Mouse (Mus musculus) left cerebral cortex, adult 6 months (tissue): ENCODE measurements around the gene S100b. TPM values are rescaled to one million over a fixed set of nuclear protein-coding genes. Genes with fewer than 3 reads are reported as not detected.

Source experiments
- long read RNA-seq, 2 experiments: library from polyadenylated mRNA; unstranded; transcript quantifications; one replicate each; pipeline ENCODE4 v2.0.0; 2019 to 2020
- polyA plus RNA-seq: library from polyadenylated mRNA; unstranded; fragments of <200 nt; fragmentation: Nextera tagmentation; gene quantifications from 2 replicates; pipeline ENCODE4 v1.2.3, GENCODE M21; 2021

Gene S100b
- 138 and 155 TPM in 2 replicates for polyA plus RNA-seq
- long read RNA-seq, experiment 1, transcript S100b-201 (3 exons, 1,484 nt), result major isoform, 248 of 264 reads
- long read RNA-seq, experiment 1, partial matches to known transcripts, result 14 of 264 reads
- long read RNA-seq, experiment 1, other reads (novel, unspliced or antisense), result 2 of 264 reads
- long read RNA-seq, experiment 2, transcript S100b-201 (3 exons, 1,484 nt), result major isoform, 287 of 325 reads
- long read RNA-seq, experiment 2, partial matches to known transcripts, result 37 of 325 reads
- long read RNA-seq, experiment 2, other reads (novel, unspliced or antisense), result 1 of 325 reads

DNA sequence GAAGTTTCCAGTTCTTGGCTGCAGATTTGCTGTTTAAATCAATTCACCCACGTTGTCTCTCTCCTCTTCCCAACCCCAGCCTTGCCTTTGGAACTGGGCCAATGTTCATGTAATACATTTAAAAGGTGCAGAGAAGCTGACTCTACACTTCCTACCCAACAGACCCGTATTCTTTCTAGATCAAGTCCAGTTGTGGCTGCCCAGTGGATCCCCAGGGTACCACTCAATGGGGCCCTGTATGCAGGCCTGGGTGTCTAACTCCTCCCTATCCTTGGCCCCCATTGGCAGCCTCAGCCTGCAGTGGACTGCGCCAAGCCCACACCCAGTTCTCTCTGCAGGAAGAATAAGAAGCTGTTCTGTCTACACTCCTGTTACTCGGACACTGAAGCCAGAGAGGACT is at the start of gene S100b:
S100b (plus strand) TSS at position 318 of the 400 bp plus-strand sequence.

DNA sequence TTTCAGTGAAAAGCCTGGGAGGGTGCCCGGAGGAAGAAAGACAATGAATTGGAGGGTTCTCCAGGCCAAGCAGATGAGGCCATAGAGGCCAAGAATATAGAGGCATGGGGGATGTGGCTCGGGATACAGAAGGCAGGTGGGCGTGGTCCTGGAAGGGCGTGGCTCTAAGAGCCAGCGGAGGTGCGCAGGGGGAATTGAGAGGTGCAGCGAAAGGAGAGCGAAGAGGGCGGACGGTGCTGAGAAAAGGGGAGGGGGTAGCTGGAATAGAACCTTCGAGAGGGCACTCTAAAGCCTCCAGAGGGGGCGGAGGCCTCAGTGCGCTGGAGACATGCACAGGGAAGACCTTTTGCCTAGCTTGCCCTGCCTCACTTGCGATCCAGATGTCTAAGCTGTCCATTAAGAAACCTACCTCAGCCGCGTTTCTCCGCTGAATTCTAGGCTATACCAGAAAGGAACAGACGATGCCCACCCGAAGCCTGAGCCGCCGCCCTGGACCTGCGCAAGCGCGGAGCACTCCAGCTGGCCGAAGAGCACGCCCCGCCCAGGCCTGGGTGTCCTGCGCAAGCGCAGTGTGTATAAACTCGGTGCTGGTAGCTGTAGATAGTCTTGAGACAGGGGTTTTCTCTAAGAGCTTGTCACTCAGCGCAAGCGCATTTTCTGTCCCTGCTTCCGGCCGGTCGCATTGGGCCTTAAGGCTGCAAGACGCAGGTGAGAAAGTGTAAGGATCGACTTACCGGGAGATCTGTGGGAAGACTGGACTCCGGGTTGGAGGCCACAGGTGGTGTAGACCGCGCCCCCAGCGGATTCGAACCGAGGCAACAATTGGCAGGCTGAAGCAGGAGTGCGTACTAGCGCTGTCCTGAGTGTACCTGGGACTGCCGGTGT is 16.1 kb upstream of the S100b start, which contains the start of gene Prmt2:
Prmt2 (minus strand) TSS at position 525 of the 885 bp plus-strand sequence.

Other genes starting within 250 kb of the S100b start
- 3.8 and 5.1 TPM in 2 replicates for gene Zfp280b, start 221.2 kb upstream of the S100b start, polyA plus RNA-seq
- gene Slc5a4b, start 142.9 kb upstream of the S100b start, polyA plus RNA-seq, result not detected in 2 replicates
- not detected in 2 replicates for gene Slc5a4a, start 106.4 kb upstream of the S100b start, polyA plus RNA-seq
- gene Prmt2, start 16.0 kb upstream of the S100b start, polyA plus RNA-seq, result 61.9 and 87.9 TPM in 2 replicates
- 17.1 and 35.3 TPM in 2 replicates for gene Dip2a, start 91.4 kb downstream of the S100b start, polyA plus RNA-seq
- not detected in 2 replicates for gene AC141477.1, start 186.6 kb downstream of the S100b start, polyA plus RNA-seq
- gene Pcnt, start 188.9 kb downstream of the S100b start, polyA plus RNA-seq, result 6.5 and 9.8 TPM in 2 replicates
- gene 2610028H24Rik, start 195.2 kb downstream of the S100b start, polyA plus RNA-seq, result not detected in 2 replicates
- gene Mcm3ap, start 215.1 kb downstream of the S100b start, polyA plus RNA-seq, result 34.4 and 39.8 TPM in 2 replicates
- 3.4 and 3.9 TPM in 2 replicates for gene Ybey, start 215.3 kb downstream of the S100b start, polyA plus RNA-seq